Comparison of ENCODE assay signal across 10 mouse cellular contexts in genomic region chr9:102423465-102423918, GRCm38 (mm10).
DNase-seq lines count a peak whose midpoint lies in the region; ATAC-seq and TF ChIP-seq lines count a peak whose summit lies in the region.
"Had no signal": no experiment of that assay in that cellular context is flagged by ENCODE, and none has a peak within 500 bp of the region (broad histone marks: within the 10 kb centered on the region; RNA-seq: fewer than 3 reads in every experiment).

No protein-coding gene starts in this region.

- ATAC-seq in lung, embryonic 16.5 days (ENCODE audit: low read depth), result no peak
- ATAC-seq in forebrain, embryonic 16.5 days, result peak; percentile 72
- ATAC-seq in limb, embryonic 15.5 days (ENCODE audit: insufficient number of reproducible peaks, low FRiP score, low TSS enrichment, low read depth), result no peak
- no peak for ATAC-seq in stomach, postnatal 0 days (ENCODE audit: low FRiP score, low TSS enrichment)

- 25% methylated on average over 9 of the region's 9 CpGs for WGBS in lung, embryonic 16.5 days
- 3% methylated on average over 9 of the region's 9 CpGs for WGBS in forebrain, embryonic 16.5 days
- whole genome bisulfite sequencing in limb, embryonic 15.5 days, result 16% methylated on average over 9 of the region's 9 CpGs
- 27% methylated on average over 9 of the region's 9 CpGs for WGBS in stomach, postnatal 0 days

- H3K36me3 ChIP-seq in lung, embryonic 16.5 days (ENCODE audit: control insufficient read depth, insufficient read depth, low read length), result no peaks in the 10 kb centered on the region
- no peaks in the 10 kb centered on the region for H3K36me3 ChIP-seq in forebrain, embryonic 16.5 days (ENCODE audit: control insufficient read depth, insufficient read depth)
- H3K36me3 ChIP-seq in limb, embryonic 15.5 days, result no peaks in the 10 kb centered on the region
- no peaks in the 10 kb centered on the region for H3K36me3 ChIP-seq in stomach, postnatal 0 days (ENCODE audit: control insufficient read depth, insufficient read depth, low read length)

- H3K4me1 ChIP-seq in lung, embryonic 16.5 days (replicated peaks; ENCODE audit: control insufficient read depth, insufficient read depth, low read length), result peaks cover 3% of the 10 kb centered on the region; the same call in 1 of the 2 replicates
- peaks cover 18% of the 10 kb centered on the region for H3K4me1 ChIP-seq in forebrain, embryonic 16.5 days (replicated peaks; ENCODE audit: control insufficient read depth, insufficient read depth, low read length)
- H3K4me1 ChIP-seq in limb, embryonic 15.5 days, result peaks cover 7% of the 10 kb centered on the region
- H3K4me1 ChIP-seq in stomach, postnatal 0 days (replicated peaks; ENCODE audit: control insufficient read depth, insufficient read depth), result peaks cover 2% of the 10 kb centered on the region; the same call in 1 of the 2 replicates

- H3K9me3 ChIP-seq in lung, embryonic 16.5 days (ENCODE audit: control insufficient read depth, low read length), result no peaks in the 10 kb centered on the region
- H3K9me3 ChIP-seq in forebrain, embryonic 16.5 days (ENCODE audit: control insufficient read depth, low read length), result no peaks in the 10 kb centered on the region
- H3K9me3 ChIP-seq in limb, embryonic 15.5 days, result no peaks in the 10 kb centered on the region
- no peaks in the 10 kb centered on the region for H3K9me3 ChIP-seq in stomach, postnatal 0 days (ENCODE audit: control insufficient read depth, low read length)

- H3K27me3 ChIP-seq in lung, embryonic 16.5 days (ENCODE audit: control insufficient read depth, insufficient read depth, low read depth, low read length), result no peaks in the 10 kb centered on the region
- no peaks in the 10 kb centered on the region for H3K27me3 ChIP-seq in forebrain, embryonic 16.5 days (replicated peaks; ENCODE audit: control insufficient read depth, insufficient read depth, low read length)
- no peaks in the 10 kb centered on the region for H3K27me3 ChIP-seq in limb, embryonic 15.5 days
- H3K27me3 ChIP-seq in stomach, postnatal 0 days (ENCODE audit: control insufficient read depth, insufficient read depth, low read length), result no peaks in the 10 kb centered on the region

- TF ChIP-seq EP300 in stomach, postnatal 0 days (optimal IDR thresholded peaks at IDR 0.05), result no peak

- H3K27ac ChIP-seq in lung, embryonic 16.5 days (ENCODE audit: low read length), result no peak overlapping the region
- peak overlapping the region; percentile 73 for H3K27ac ChIP-seq in forebrain, embryonic 16.5 days (ENCODE audit: low read length)
- H3K27ac ChIP-seq in limb, embryonic 15.5 days, result peak overlapping the region; percentile 35; the same call in 1 of the 2 replicates
- H3K27ac ChIP-seq in stomach, postnatal 0 days (replicated peaks), result no peak overlapping the region

- no peak for TF ChIP-seq CTCF in stomach, postnatal 0 days (IDR thresholded peaks at IDR 0.05; ENCODE audit: low read depth)

- no peak for DNase-seq in lung, postnatal 4 days
- no peak for DNase-seq in stomach, postnatal 0 days (ENCODE audit: low spot score)
- no peak for DNase-seq in gastrocnemius, postnatal 36 days
- no peak for DNase-seq in urinary bladder, postnatal 36 days (ENCODE audit: low spot score in 2 of 2)
- DNase-seq: cerebellum, adult 11-12 months; kidney, adult 8-10 months had no signal

- peak overlapping the region; percentile 40 for H3K4me2 ChIP-seq in lung, embryonic 16.5 days (ENCODE audit: low read depth, low read length)
- H3K4me2 ChIP-seq in forebrain, embryonic 16.5 days (ENCODE audit: low read length), result peak overlapping the region; percentile 39
- H3K4me2 ChIP-seq in limb, embryonic 15.5 days, result peak overlapping the region; percentile 31
- peak overlapping the region; percentile 44 for H3K4me2 ChIP-seq in stomach, postnatal 0 days (replicated peaks; ENCODE audit: low read depth)

- H3K4me3 ChIP-seq in lung, embryonic 16.5 days (ENCODE audit: low read length), result no peak overlapping the region
- no peak overlapping the region for H3K4me3 ChIP-seq in forebrain, embryonic 16.5 days (replicated peaks; ENCODE audit: low read length)
- 0 out of 2 replicates have a peak overlapping the region, but pooled peaks have one; percentile 6 for H3K4me3 ChIP-seq in limb, embryonic 15.5 days
- H3K4me3 ChIP-seq in stomach, postnatal 0 days (ENCODE audit: low read depth, low read length), result no peak overlapping the region
- H3K4me3 ChIP-seq: myocyte had no signal

- H3K9ac ChIP-seq in lung, embryonic 16.5 days (ENCODE audit: low read length), result peak overlapping the region; percentile 36; the same call in 1 of the 2 replicates
- peak overlapping the region; percentile 33 for H3K9ac ChIP-seq in forebrain, embryonic 16.5 days (replicated peaks; ENCODE audit: low read depth, low read length)
- H3K9ac ChIP-seq in limb, embryonic 15.5 days, result no peak overlapping the region
- 0 out of 2 replicates have a peak overlapping the region, but pooled peaks have one; percentile 23 for H3K9ac ChIP-seq in stomach, postnatal 0 days (ENCODE audit: low read length)

- intact Hi-C loops in gastrocnemius, postnatal 36 days (cut with DNase I), result loop anchor here (5.0 kb wide), 1 partner anchor 94 kb away; no protein-coding TSS in a partner anchor

Comparison
In these comparisons a context has a peak if more than half of its experiments do, and no peak if none do; other contexts are left out.
1. H3K27ac ChIP-seq: peak in forebrain, embryonic 16.5 days (single experiment) and limb, embryonic 15.5 days (single experiment); none in lung, embryonic 16.5 days (single experiment) and stomach, postnatal 0 days (single experiment).
2. Peak in every context shown above with its lines, with median percentiles within 50 percentile points of each other: H3K4me2 ChIP-seq.